Mouse (Mus musculus) liver, embryonic 16.5 days (tissue): ENCODE data around the gene Smim15. TPM values are rescaled to one million over a fixed set of nuclear protein-coding genes. Genes with fewer than 3 reads are reported as not detected.

ENCODE experiments used
- ATAC-seq: fragments of 200-750 bp; cut with Nextera tagmentation; 2 replicates; pipeline ENCODE4 v1.8.0; 2017; ENCODE audit warnings: low read depth, mild to moderate bottlenecking, moderate number of reproducible peaks, moderate library complexity
- H3K27ac ChIP-seq: fragments of 300-500 bp; sonication (generic); 2 replicates; pipeline ENCODE4 v1.5.1; 2014; ENCODE audit warnings: mild to moderate bottlenecking, low read length
- H3K27me3 ChIP-seq: fragments of 300-500 bp; sonication (generic); 2 replicates; pipeline ENCODE4 v1.6.1; 2014; ENCODE audit warnings: low read depth, low read length, mixed read lengths; ENCODE audit not compliant: control insufficient read depth, insufficient read depth
- H3K36me3 ChIP-seq: fragments of 300-500 bp; sonication (generic); 2 replicates; pipeline ENCODE4 v1.6.1; 2014; ENCODE audit warnings: mild to moderate bottlenecking; ENCODE audit not compliant: control insufficient read depth, insufficient read depth
- H3K4me1 ChIP-seq: fragments of 300-500 bp; sonication (generic); 2 replicates; pipeline ENCODE4 v1.6.1; 2014; ENCODE audit warnings: low read depth, low read length, mixed read lengths; ENCODE audit not compliant: control insufficient read depth
- H3K4me2 ChIP-seq: fragments of 300-500 bp; sonication (generic); 2 replicates; pipeline ENCODE4 v1.6.1; 2014; ENCODE audit warnings: low read depth, low read length, mixed read lengths
- H3K4me3 ChIP-seq: fragments of 300-500 bp; sonication (generic); 2 replicates; pipeline ENCODE4 v1.5.1; 2014; ENCODE audit warnings: low read depth, mild to moderate bottlenecking, low read length
- H3K9ac ChIP-seq: fragments of 300-500 bp; sonication (generic); 2 replicates; pipeline ENCODE4 v1.6.1; 2014; ENCODE audit warnings: low read depth, low read length
- H3K9me3 ChIP-seq: fragments of 300-500 bp; sonication (generic); replicated peaks from 2 replicates; pipeline ENCODE4 v1.6.1; 2016; ENCODE audit warnings: low read length; ENCODE audit not compliant: control insufficient read depth
- WGBS: fragments of 180-500 bp; shearing (Covaris S2); extraction: QIAGEN DNeasy Blood & Tissue Kit; methylation state at CpG from one replicate; pipeline ENCODE4 v1.1.7; 2014; ENCODE audit not compliant: insufficient replicate concordance; 5-methylcytosine and 5-hydroxymethylcytosine counted together
- polyA plus RNA-seq: library from polyadenylated mRNA; unstranded; fragments of >200 nt; fragmentation: Nextera tagmentation; extraction: Ambion mirVana; gene quantifications from 2 replicates; pipeline ENCODE4 v1.2.1, GENCODE M21; 2015

The Smim15 gene
- polyA plus RNA-seq, 1 experiment from 2014 or later, result 20.7 TPM

- no peak overlapping the region for H3K9ac ChIP-seq
- H3K9me3 ChIP-seq, result no peaks in the 10 kb centered on the region
- no peaks in the 10 kb centered on the region for H3K27me3 ChIP-seq
- H3K36me3 ChIP-seq, result no peaks in the 10 kb centered on the region
- H3K4me2 ChIP-seq, result 0 out of 2 replicates have a peak overlapping the region, but pooled peaks have one; percentile 17
- no peak for ATAC-seq
- 56% methylated on average over 7 of the region's 7 CpGs for whole genome bisulfite sequencing
- no peaks in the 10 kb centered on the region; the same call in 1 of the 2 replicates for H3K4me1 ChIP-seq
- no peak overlapping the region for H3K4me3 ChIP-seq
- no peak overlapping the region for H3K27ac ChIP-seq
Observed at GRCm38 (mm10) chr13:108096446-108096845, 52.2 kb downstream of the Smim15 start.

Other genes starting within 250 kb of the Smim15 start
- 21.5 and 24.6 TPM in 2 replicates for gene Ndufaf2, start 114.2 kb downstream of the Smim15 start, polyA plus RNA-seq
- 4.9 and 5.0 TPM in 2 replicates for gene Ercc8, start 114.3 kb downstream of the Smim15 start, polyA plus RNA-seq
- 2.0 and 2.5 TPM in 2 replicates for gene Elovl7, start 170.0 kb downstream of the Smim15 start, polyA plus RNA-seq